Mouse (Mus musculus) G1E (cell line): ENCODE data around the gene Gabarap.

Experiments
- CTCF ChIP-seq: IDR thresholded peaks from 2 replicates; pipeline ENCODE4 v1.5.1; 2012; ENCODE audit warnings: low read depth, low read length, inconsistent platforms, mixed read lengths
- GATA1 ChIP-seq: IDR thresholded peaks from 2 replicates; pipeline ENCODE4 v1.6.1; 2012; ENCODE audit warnings: borderline replicate concordance, low read length, inconsistent platforms, mixed read lengths
- GATA2 ChIP-seq: IDR thresholded peaks from 2 replicates; pipeline ENCODE4 v1.6.1; 2012; ENCODE audit warnings: low read depth, low read length, inconsistent platforms, borderline replicate concordance
- POLR2AphosphoS5 ChIP-seq: IDR thresholded peaks from 2 replicates; pipeline ENCODE4 v1.6.1; 2012; ENCODE audit warnings: low read depth, low read length, inconsistent platforms; ENCODE audit not compliant: insufficient replicate concordance
- TAL1 ChIP-seq: conservative IDR thresholded peaks from 2 replicates; pipeline ENCODE4 v1.6.1; 2012; ENCODE audit warnings: low read depth, low read length, inconsistent platforms, mixed read lengths

DNA sequence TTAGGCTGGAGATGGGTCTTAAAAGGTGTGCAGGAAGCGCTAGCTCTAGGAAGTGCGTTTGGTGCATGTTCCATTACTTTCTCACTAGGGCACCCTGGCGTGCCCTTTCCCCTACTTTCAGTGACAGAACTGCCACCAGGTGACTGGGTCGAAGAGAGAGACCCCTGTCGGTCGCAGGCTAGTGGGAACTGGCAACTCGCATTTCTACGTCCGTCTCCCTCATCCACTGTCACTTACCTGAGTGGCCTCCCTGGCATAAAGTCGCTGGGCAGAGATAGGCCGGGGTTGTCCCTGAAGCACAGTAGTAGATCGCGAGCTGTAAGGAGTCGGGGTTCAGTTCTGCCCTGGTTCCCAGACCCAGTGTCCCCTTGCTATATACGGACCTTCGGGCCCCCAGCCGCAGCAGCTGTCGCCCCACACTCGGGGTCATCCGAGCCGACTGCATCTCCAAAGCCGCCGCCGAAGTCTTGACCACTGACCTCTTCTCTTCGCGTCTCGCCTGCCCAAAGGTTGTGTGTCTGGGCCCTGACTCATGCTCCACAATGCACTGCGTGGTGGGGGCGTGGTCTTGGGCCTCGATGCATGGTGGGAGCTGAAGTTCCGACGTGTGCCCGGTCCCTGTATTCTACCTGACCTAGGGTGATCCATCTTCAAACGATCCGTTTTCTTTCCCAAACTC is 24.1 kb downstream of the Gabarap start, which contains the start of gene Acadvl:
- TF ChIP-seq GATA1 (no peak), TAL1 (no peak), CTCF (no peak), POLR2AphosphoS5 (no peak), GATA2 (no peak)
